Mouse (Mus musculus) liver, embryonic 16.5 days (tissue): ENCODE measurements at regions not wholly inside any gene's neighbourhood (a gene's known extent, or its start where the extent isn't known, plus 50 kb on each side); places are given as distances from the start of the nearest gene placed in this dataset.

ENCODE experiments used
- ATAC-seq: fragments of 200-750 bp; cut with Nextera tagmentation; 2 replicates; pipeline ENCODE4 v1.8.0; 2017; ENCODE audit warnings: low read depth, mild to moderate bottlenecking, moderate number of reproducible peaks, moderate library complexity
- H3K27ac ChIP-seq: fragments of 300-500 bp; sonication (generic); 2 replicates; pipeline ENCODE4 v1.5.1; 2014; ENCODE audit warnings: mild to moderate bottlenecking, low read length
- H3K27me3 ChIP-seq: fragments of 300-500 bp; sonication (generic); 2 replicates; pipeline ENCODE4 v1.6.1; 2014; ENCODE audit warnings: low read depth, low read length, mixed read lengths; ENCODE audit not compliant: control insufficient read depth, insufficient read depth
- H3K36me3 ChIP-seq: fragments of 300-500 bp; sonication (generic); 2 replicates; pipeline ENCODE4 v1.6.1; 2014; ENCODE audit warnings: mild to moderate bottlenecking; ENCODE audit not compliant: control insufficient read depth, insufficient read depth
- H3K4me1 ChIP-seq: fragments of 300-500 bp; sonication (generic); 2 replicates; pipeline ENCODE4 v1.6.1; 2014; ENCODE audit warnings: low read depth, low read length, mixed read lengths; ENCODE audit not compliant: control insufficient read depth
- H3K4me2 ChIP-seq: fragments of 300-500 bp; sonication (generic); 2 replicates; pipeline ENCODE4 v1.6.1; 2014; ENCODE audit warnings: low read depth, low read length, mixed read lengths
- H3K4me3 ChIP-seq: fragments of 300-500 bp; sonication (generic); 2 replicates; pipeline ENCODE4 v1.5.1; 2014; ENCODE audit warnings: low read depth, mild to moderate bottlenecking, low read length
- H3K9ac ChIP-seq: fragments of 300-500 bp; sonication (generic); 2 replicates; pipeline ENCODE4 v1.6.1; 2014; ENCODE audit warnings: low read depth, low read length
- H3K9me3 ChIP-seq: fragments of 300-500 bp; sonication (generic); replicated peaks from 2 replicates; pipeline ENCODE4 v1.6.1; 2016; ENCODE audit warnings: low read length; ENCODE audit not compliant: control insufficient read depth
- WGBS: fragments of 180-500 bp; shearing (Covaris S2); extraction: QIAGEN DNeasy Blood & Tissue Kit; methylation state at CpG from one replicate; pipeline ENCODE4 v1.1.7; 2014; ENCODE audit not compliant: insufficient replicate concordance; 5-methylcytosine and 5-hydroxymethylcytosine counted together

DNA sequence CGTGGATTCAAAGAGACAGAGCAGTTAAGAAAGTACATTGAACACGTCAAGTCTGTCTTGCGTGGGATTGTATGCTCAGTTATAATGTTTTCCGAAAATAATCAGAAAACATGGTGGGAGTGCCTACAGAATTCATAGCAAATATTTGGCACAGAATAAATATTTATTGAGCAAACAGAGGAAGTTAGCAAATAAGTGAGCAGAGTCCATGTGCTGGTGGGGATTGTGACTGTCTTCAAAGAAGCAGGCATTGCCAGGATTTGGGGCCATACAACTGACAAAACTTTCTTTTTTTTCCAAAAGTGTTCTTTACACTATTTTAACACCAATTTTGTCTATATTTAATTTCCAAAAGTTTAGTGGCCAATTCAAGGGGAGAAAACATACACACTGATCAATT lies 1729.8 kb downstream of the AI429214 start:
- WGBS = 61% methylated on average over 4 of the region's 4 CpGs
- ATAC-seq = peak; percentile 66; the same call in 1 of the 2 replicates
- no peak overlapping the region for H3K4me2 ChIP-seq
- H3K36me3 ChIP-seq = no peaks in the 10 kb centered on the region
- no peak overlapping the region for H3K4me3 ChIP-seq
- no peak overlapping the region for H3K9ac ChIP-seq
- H3K27me3 ChIP-seq = no peaks in the 10 kb centered on the region
- no peak overlapping the region for H3K27ac ChIP-seq
- no peaks in the 10 kb centered on the region for H3K9me3 ChIP-seq
- no peaks in the 10 kb centered on the region; the same call in 1 of the 2 replicates for H3K4me1 ChIP-seq

DNA sequence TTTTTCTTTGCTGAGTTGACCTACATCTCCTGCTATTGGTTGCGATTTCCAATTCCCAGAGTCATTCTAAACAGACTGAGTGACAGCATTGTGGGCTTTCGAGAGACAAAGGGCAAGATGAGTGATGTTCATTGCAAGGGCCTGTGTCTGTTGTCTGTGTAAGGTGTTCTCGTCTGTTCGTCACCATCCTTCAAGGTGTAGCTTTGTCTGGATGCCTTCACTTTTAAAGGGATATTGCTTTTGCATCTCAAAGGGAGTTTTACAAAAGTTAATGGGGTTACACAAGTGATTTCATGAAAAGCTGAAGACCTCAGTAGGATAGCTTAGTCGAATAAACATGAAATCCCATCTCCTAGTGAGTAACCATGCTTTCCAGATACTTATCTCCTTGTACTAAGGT lies 1731.9 kb downstream of the AI429214 start:
- Histone ChIP-seq H3K27ac (no peak overlapping the region), H3K4me2 (no peak overlapping the region), H3K27me3 (no peaks in the 10 kb centered on the region), H3K4me3 (no peak overlapping the region), H3K36me3 (no peaks in the 10 kb centered on the region), H3K9ac (no peak overlapping the region), H3K9me3 (no peaks in the 10 kb centered on the region), H3K4me1 (no peaks in the 10 kb centered on the region; the same call in 1 of the 2 replicates)
- ATAC-seq = no peak
- WGBS = 55% methylated on average over 5 of the region's 5 CpGs

DNA sequence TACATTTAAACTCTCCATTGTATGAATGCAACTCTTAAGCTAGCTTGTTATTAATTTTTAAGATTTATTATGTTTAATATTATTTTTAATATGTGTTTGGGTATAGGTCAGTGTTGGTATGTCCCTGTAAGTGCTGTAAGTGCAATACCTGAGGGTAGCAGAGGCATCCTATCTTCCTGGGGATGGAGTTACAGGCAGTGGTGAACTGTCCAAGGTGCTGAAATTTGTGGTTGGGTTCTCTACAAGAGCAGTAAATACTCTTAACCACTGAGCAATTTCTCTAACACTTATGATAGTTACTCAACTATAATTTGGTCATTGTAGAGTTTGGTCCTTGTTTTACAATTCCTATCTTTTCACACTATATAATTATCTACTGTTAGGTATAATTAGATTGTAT lies 1753.7 kb downstream of the AI429214 start:
- ATAC-seq = no peak
- Histone ChIP-seq H3K9me3 (no peaks in the 10 kb centered on the region), H3K4me3 (no peak overlapping the region), H3K9ac (no peak overlapping the region), H3K27ac (no peak overlapping the region), H3K4me2 (no peak overlapping the region), H3K36me3 (no peaks in the 10 kb centered on the region), H3K4me1 (no peaks in the 10 kb centered on the region), H3K27me3 (no peaks in the 10 kb centered on the region)

DNA sequence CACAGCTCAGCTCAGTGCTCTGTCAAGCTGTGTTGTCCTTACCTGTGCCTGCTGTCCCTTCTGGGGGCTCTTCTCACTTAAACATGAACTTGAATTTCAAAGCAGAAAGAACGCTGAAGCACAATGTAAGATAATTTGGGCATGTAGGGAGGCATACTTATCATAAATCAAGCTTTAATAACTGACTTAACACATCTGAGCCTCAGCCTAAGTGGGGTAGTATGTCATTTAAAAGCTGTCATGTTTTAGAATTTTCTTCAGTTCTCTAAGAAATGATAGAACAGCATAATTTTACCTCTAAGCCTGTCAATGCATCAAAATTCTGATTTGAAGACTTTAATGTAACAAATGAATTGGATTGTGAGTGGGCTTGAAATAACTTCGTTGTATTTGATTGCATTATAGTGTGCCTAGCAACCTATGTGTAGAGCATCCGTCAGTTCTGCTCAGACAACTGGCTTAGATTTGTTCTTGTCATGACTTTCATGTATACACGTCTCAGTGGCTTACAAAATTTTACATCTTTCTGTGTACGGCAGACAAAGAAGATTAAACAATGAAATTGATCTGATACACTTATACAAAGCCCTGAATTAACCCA lies 1773.3 kb downstream of the AI429214 start:
- no peak for ATAC-seq
- Histone ChIP-seq H3K27me3 (no peaks in the 10 kb centered on the region), H3K9ac (no peak overlapping the region), H3K9me3 (no peaks in the 10 kb centered on the region), H3K27ac (no peak overlapping the region), H3K4me2 (no peak overlapping the region), H3K4me3 (no peak overlapping the region), H3K4me1 (no peaks in the 10 kb centered on the region), H3K36me3 (no peaks in the 10 kb centered on the region)
- WGBS = 49% methylated on average over 5 of the region's 5 CpGs

DNA sequence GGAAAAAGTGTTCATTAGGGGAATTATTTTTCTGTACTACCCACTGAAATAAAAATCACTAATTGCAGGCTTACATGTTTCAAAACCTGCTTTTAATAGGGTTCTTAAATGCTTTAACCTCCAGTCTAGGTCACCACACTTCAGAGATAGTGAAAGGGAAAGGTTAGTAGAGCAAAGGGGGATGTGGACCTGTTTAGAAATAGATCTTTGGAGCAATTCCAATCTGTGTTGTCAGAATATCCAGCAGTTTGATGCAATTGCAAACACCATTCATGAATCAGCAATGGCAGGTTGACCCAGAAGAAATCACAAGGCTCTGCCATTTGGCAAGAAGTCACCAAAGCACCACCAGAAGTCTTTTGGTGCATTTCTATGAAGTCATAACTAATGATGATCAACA lies 1819.1 kb downstream of the AI429214 start:
- Histone ChIP-seq H3K4me2 (no peak overlapping the region), H3K9me3 (no peaks in the 10 kb centered on the region), H3K27me3 (no peaks in the 10 kb centered on the region), H3K36me3 (no peaks in the 10 kb centered on the region), H3K27ac (no peak overlapping the region), H3K4me3 (no peak overlapping the region), H3K4me1 (no peaks in the 10 kb centered on the region), H3K9ac (no peak overlapping the region)
- no peak for ATAC-seq

DNA sequence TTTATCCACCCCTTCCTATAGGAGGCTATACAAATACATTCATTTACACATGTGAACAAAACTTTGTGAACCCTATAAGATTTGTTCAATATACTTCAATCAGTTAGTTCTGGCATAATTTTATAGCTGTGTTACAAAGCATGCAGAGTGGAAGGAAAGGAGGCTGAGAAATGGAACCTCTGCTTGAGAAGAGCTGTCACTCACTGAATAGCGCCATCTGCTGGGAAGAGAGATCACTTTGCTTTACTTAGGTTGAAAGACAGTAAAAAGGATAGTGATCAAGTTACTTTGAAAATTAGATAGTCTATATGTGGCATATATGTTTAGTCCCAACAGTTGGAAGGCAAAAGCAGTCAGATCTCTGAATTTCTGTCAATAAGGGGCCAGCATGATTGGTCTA lies 1824.8 kb downstream of the AI429214 start:
- no peak for ATAC-seq
- WGBS = 29% methylated on average over 1 of the region's 1 CpGs
- H3K36me3 ChIP-seq = no peaks in the 10 kb centered on the region
- H3K4me1 ChIP-seq = no peaks in the 10 kb centered on the region
- H3K27me3 ChIP-seq = no peaks in the 10 kb centered on the region
- no peak overlapping the region for H3K9ac ChIP-seq
- H3K27ac ChIP-seq = no peak overlapping the region
- H3K9me3 ChIP-seq = no peaks in the 10 kb centered on the region
- H3K4me3 ChIP-seq = no peak overlapping the region
- no peak overlapping the region for H3K4me2 ChIP-seq

- H3K9ac ChIP-seq = no peak overlapping the region
- ATAC-seq = no peak
- no peaks in the 10 kb centered on the region for H3K9me3 ChIP-seq
- H3K27ac ChIP-seq = no peak overlapping the region
- H3K4me2 ChIP-seq = no peak overlapping the region
- H3K4me1 ChIP-seq = no peaks in the 10 kb centered on the region
- H3K27me3 ChIP-seq = no peaks in the 10 kb centered on the region
- H3K36me3 ChIP-seq = no peaks in the 10 kb centered on the region
- 48% methylated on average over 2 of the region's 2 CpGs for WGBS
- no peak overlapping the region for H3K4me3 ChIP-seq
These were observed 1813.4 kb upstream of the Adam24 start for GRCm38 (mm10) chr8:38861436-38861835.

GRCm38 (mm10) chr8:38867370-38867769 lies 1807.5 kb upstream of the Adam24 start:
- Histone ChIP-seq H3K4me3 (no peak overlapping the region), H3K9me3 (no peaks in the 10 kb centered on the region), H3K27ac (no peak overlapping the region), H3K4me1 (no peaks in the 10 kb centered on the region), H3K4me2 (no peak overlapping the region), H3K36me3 (no peaks in the 10 kb centered on the region), H3K27me3 (no peaks in the 10 kb centered on the region), H3K9ac (no peak overlapping the region)
- no peak for ATAC-seq
- 53% methylated on average over 6 of the region's 6 CpGs for WGBS
